Mouse (Mus musculus) kidney, postnatal 0 days (tissue): ENCODE data around the gene Nodal. TPM values are rescaled to one million over a fixed set of nuclear protein-coding genes. Genes with fewer than 3 reads are reported as not detected.

Source experiments
- ATAC-seq: fragments of 200-750 bp; cut with Nextera tagmentation; replicated peaks from 2 replicates; pipeline ENCODE4 v1.8.0; 2017; ENCODE audit warnings: low read depth, moderate number of reproducible peaks, moderate TSS enrichment, moderate library complexity; ENCODE audit not compliant: low FRiP score
- DNase-seq: peaks from one replicate; pipeline ENCODE4 v3.0.0-alpha.2; 2016; ENCODE audit warnings: low spot score
- H3K27ac ChIP-seq: fragments of 300-500 bp; sonication (generic); 2 replicates; pipeline ENCODE4 v1.5.1; 2014; ENCODE audit warnings: mild to moderate bottlenecking
- H3K27me3 ChIP-seq: fragments of 300-500 bp; sonication (generic); 2 replicates; pipeline ENCODE4 v1.6.1; 2014; ENCODE audit warnings: low read length, mixed read lengths; ENCODE audit not compliant: insufficient read depth
- H3K36me3 ChIP-seq: fragments of 300-500 bp; sonication (generic); 2 replicates; pipeline ENCODE4 v1.6.1; 2014; ENCODE audit warnings: low read length, mixed read lengths; ENCODE audit not compliant: insufficient read depth
- H3K4me1 ChIP-seq: fragments of 300-500 bp; sonication (generic); replicated peaks from 2 replicates; pipeline ENCODE4 v1.6.1; 2014; ENCODE audit warnings: antibody characterized with exemption, low read length, mixed read lengths; ENCODE audit not compliant: insufficient read depth
- H3K4me2 ChIP-seq: fragments of 300-500 bp; sonication (generic); 2 replicates; pipeline ENCODE4 v1.6.1; 2014; ENCODE audit warnings: mild to moderate bottlenecking, low read length, moderate library complexity, mixed read lengths
- H3K4me3 ChIP-seq: fragments of 300-500 bp; sonication (generic); replicated peaks from 2 replicates; pipeline ENCODE4 v1.5.1; 2014; ENCODE audit warnings: low read depth, low read length
- H3K9ac ChIP-seq: fragments of 300-500 bp; sonication (generic); 2 replicates; pipeline ENCODE4 v1.6.1; 2014; ENCODE audit warnings: low read depth, low read length
- H3K9me3 ChIP-seq: fragments of 300-500 bp; sonication (generic); replicated peaks from 2 replicates; pipeline ENCODE4 v1.6.1; 2016; ENCODE audit warnings: low read length, inconsistent platforms, mixed read lengths
- CTCF ChIP-seq: IDR thresholded peaks from 2 replicates; pipeline ENCODE4 v1.5.1; 2016; ENCODE audit warnings: antibody characterized with exemption, low read depth, mild to moderate bottlenecking, moderate library complexity
- WGBS: fragments of 180-500 bp; shearing (Covaris S2); extraction: QIAGEN DNeasy Blood & Tissue Kit; methylation state at CpG from one replicate; pipeline ENCODE4 v1.1.7; 2014; 5-methylcytosine and 5-hydroxymethylcytosine counted together
- polyA plus RNA-seq: library from polyadenylated mRNA; unstranded; fragments of >200 nt; fragmentation: Nextera tagmentation; extraction: Ambion mirVana; gene quantifications from 2 replicates; pipeline ENCODE4 v1.2.1, GENCODE M21; 2015

Nodal gene
- polyA plus RNA-seq, 1 experiment from 2014 or later, result 0.36 TPM

- no peak for DNase-seq
Observed at GRCm38 (mm10) chr10:61390148-61390547, 27.6 kb upstream of the Nodal start.

GRCm38 (mm10) chr10:61392584-61392983, 25.2 kb upstream of the Nodal start:
- H3K36me3 ChIP-seq, result no peaks in the 10 kb centered on the region
- H3K9ac ChIP-seq, result no peak overlapping the region
- no peaks in the 10 kb centered on the region for H3K9me3 ChIP-seq
- peaks cover 9% of the 10 kb centered on the region; the same call in 1 of the 2 replicates for H3K4me1 ChIP-seq
- no peak for TF ChIP-seq CTCF
- H3K27ac ChIP-seq, result no peak overlapping the region
- 31% methylated on average over 4 of the region's 4 CpGs for WGBS
- DNase-seq (peak; percentile 57), ATAC-seq (no peak)
- H3K27me3 ChIP-seq, result no peaks in the 10 kb centered on the region
- H3K4me2 ChIP-seq, result no peak overlapping the region
- H3K4me3 ChIP-seq, result no peak overlapping the region

More at GRCm38 (mm10) chr10:61390148-61390547, 27.6 kb upstream of the Nodal start:
- H3K4me1 ChIP-seq, result peaks cover 9% of the 10 kb centered on the region; the same call in 1 of the 2 replicates
- TF ChIP-seq CTCF, result no peak
- no peaks in the 10 kb centered on the region for H3K27me3 ChIP-seq
- 71% methylated on average over 2 of the region's 2 CpGs for WGBS
- H3K4me3 ChIP-seq, result no peak overlapping the region
- no peak overlapping the region for H3K4me2 ChIP-seq
- no peaks in the 10 kb centered on the region for H3K36me3 ChIP-seq
- no peak overlapping the region for H3K9ac ChIP-seq
- H3K9me3 ChIP-seq, result no peaks in the 10 kb centered on the region
- ATAC-seq, result no peak
- H3K27ac ChIP-seq, result no peak overlapping the region

DNA sequence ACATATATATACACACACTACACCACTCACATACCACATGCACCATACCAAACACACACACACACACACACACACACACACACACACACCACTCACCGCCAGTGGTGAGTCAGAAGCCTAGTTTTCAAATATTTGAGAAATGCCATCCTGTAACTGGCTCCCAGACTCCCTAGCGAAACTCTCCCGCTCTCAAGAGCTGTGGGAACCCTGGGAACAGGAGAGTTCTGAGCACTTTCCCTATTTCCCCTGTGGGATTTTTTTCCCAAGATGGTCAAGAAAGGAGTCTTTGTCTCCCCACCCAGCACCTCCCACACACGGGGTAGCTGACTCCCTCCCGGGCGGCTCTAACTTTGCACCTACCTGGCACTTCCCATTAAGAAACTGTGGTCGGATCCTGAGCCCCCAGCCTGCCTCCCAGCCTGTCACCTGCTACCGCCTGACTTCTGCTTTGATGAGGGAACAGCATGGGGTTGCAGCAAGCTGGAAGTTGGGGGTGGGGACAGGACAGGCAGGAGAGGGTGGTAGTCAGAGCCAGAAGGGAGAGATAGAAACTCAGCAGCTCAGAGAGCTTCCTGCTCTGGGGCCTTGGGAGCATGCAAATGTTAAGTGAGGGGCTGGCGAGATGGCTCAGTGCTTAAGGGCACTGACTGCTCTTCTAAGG, 23.2 kb upstream of the Nodal start:
- H3K9me3 ChIP-seq, result no peaks in the 10 kb centered on the region
- no peaks in the 10 kb centered on the region for H3K27me3 ChIP-seq
- no peak for TF ChIP-seq CTCF
- ATAC-seq (no peak; the same call in 1 of the 2 replicates), DNase-seq (no peak)
- H3K4me1 ChIP-seq, result peaks cover 9% of the 10 kb centered on the region; the same call in 1 of the 2 replicates
- no peak overlapping the region for H3K4me2 ChIP-seq
- WGBS, result 20% methylated on average over 9 of the region's 9 CpGs
- H3K9ac ChIP-seq, result no peak overlapping the region
- H3K36me3 ChIP-seq, result no peaks in the 10 kb centered on the region
- no peak overlapping the region for H3K4me3 ChIP-seq
- H3K27ac ChIP-seq, result no peak overlapping the region

GRCm38 (mm10) chr10:61398125-61398524, 19.6 kb upstream of the Nodal start:
- 56% methylated on average over 3 of the region's 3 CpGs for WGBS

DNA sequence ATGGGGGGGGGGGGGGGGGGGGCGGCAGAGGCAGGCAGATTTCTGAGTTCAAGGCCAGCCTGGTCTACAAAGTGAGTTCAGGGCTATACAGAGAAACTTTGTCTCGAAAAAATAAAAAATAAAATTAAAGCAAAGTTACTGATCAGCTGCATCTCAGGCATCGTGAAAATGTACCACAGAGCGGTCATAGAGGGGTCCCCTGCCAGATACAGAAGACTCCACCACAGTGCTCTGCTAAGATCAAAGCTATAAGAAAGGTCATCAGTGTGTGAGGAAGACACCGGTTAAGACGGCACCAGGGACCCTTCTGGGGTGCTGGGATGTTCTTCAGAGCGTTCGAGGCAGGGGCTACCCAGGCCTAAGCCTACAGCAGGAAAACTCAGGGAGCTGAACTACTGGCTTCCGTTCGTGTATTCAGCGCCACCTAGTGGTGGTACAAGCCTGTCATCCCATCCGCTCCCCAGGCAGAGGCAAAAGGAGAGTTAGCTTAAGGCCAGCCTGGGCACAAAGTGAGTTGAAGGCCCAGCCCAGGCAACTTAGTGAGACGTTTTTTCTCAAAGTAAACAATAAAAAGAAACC, 18.5 kb upstream of the Nodal start:
- H3K36me3 ChIP-seq, result no peaks in the 10 kb centered on the region
- H3K27me3 ChIP-seq, result no peaks in the 10 kb centered on the region
- ATAC-seq (peak; percentile 57; the same call in 1 of the 2 replicates), DNase-seq (peak; percentile 95)
- no peak overlapping the region for H3K4me2 ChIP-seq
- 25% methylated on average over 13 of the region's 13 CpGs for WGBS
- peak; percentile 94 for TF ChIP-seq CTCF
- no peaks in the 10 kb centered on the region for H3K9me3 ChIP-seq
- no peak overlapping the region for H3K9ac ChIP-seq
- 0 out of 2 replicates have a peak, but pooled peaks cover 4% of the 10 kb centered on the region for H3K4me1 ChIP-seq
- no peak overlapping the region for H3K27ac ChIP-seq
- no peak overlapping the region for H3K4me3 ChIP-seq

More at GRCm38 (mm10) chr10:61398125-61398524, 19.6 kb upstream of the Nodal start:
- no peak overlapping the region for H3K27ac ChIP-seq
- TF ChIP-seq CTCF, result no peak
- H3K36me3 ChIP-seq, result no peaks in the 10 kb centered on the region
- H3K27me3 ChIP-seq, result no peaks in the 10 kb centered on the region
- H3K4me2 ChIP-seq, result no peak overlapping the region
- H3K9me3 ChIP-seq, result no peaks in the 10 kb centered on the region
- DNase-seq, result no peak
- 0 out of 2 replicates have a peak, but pooled peaks cover 4% of the 10 kb centered on the region for H3K4me1 ChIP-seq
- H3K9ac ChIP-seq, result 0 out of 2 replicates have a peak overlapping the region, but pooled peaks have one; percentile 35
- no peak overlapping the region for H3K4me3 ChIP-seq
- no peak for ATAC-seq

DNA sequence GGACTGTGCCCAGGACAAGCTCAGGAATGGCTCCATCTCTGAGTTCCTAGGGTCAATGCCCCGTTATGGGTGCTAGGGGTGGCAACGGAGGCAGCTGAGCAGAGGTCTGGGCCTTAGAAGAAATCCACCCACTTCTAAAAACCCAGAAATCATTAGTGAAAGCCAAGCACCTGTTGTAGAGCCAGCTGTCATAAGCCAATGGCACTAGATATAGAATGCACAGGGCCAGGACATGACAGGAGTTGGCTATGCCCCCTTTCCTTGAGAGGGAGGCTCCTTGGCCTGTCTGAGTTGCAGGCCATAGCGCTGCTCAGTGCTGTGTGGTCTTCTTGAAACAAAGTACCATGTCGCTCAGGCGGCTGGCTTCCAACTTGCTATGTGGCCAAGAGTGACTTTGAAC, 17.4 kb upstream of the Nodal start:
- 88% methylated on average over 5 of the region's 5 CpGs for WGBS
- Histone ChIP-seq H3K4me1 (no peaks in the 10 kb centered on the region), H3K4me3 (no peak overlapping the region), H3K4me2 (no peak overlapping the region), H3K9me3 (no peaks in the 10 kb centered on the region), H3K9ac (no peak overlapping the region), H3K36me3 (no peaks in the 10 kb centered on the region), H3K27me3 (no peaks in the 10 kb centered on the region), H3K27ac (no peak overlapping the region)
- DNase-seq (no peak), ATAC-seq (no peak)
- TF ChIP-seq CTCF, result no peak
